Mouse (Mus musculus): ENCODE data around the gene Ppm1b. TPM values are rescaled to one million over a fixed set of nuclear protein-coding genes. Genes with fewer than 3 reads are reported as not detected.
"Not testable (repeated sequence)": the region's sequence is repeated elsewhere in the genome, so short reads cannot be mapped to it uniquely, and the experiment has no call there.

Ppm1b gene
- 91.7 and 95.1 TPM in 2 replicates for polyA plus RNA-seq (2015; fragmentation: Nextera tagmentation; extraction: Ambion mirVana)

DNA sequence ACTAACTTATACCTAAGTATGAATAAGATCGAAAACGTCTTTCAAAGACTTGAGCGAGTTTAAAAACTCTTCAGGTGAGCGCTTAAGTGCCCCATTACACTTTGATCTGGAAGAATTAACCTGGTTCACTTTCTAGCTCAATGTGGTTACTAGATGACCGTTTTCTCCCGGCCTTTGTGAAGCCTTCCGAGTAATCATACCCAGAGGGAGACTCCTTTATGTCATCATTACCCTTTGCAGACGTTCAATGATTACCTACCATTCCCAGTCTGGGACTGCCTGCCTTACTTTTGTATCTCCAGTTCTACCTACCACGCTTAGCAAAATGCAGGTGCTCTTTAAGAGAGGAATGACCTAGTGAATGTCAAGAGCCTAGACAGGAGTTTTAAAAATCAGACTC lies at the start of gene Ppm1b:
Ppm1b (plus strand) TSS at position 301 of the 400 bp plus-strand sequence.
- Histone ChIP-seq H3K4me1 (peaks cover 30% of the 10 kb centered on the region), H3K9me3 (no peaks in the 10 kb centered on the region), H3K36me3 (replicated peaks) (no peaks in the 10 kb centered on the region), H3K27me3 (replicated peaks) (no peaks in the 10 kb centered on the region), H3K27ac (peak within 1 kb of the TSS; percentile 98), H3K4me3 (peak within 1 kb of the TSS; percentile 100), H3K4me2 (peak within 1 kb of the TSS; percentile 63), H3K9ac (peak within 1 kb of the TSS; percentile 48)
- WGBS, result 36% methylated on average over 9 of the region's 9 CpGs
- ATAC-seq (replicated peaks), result no peak

DNA sequence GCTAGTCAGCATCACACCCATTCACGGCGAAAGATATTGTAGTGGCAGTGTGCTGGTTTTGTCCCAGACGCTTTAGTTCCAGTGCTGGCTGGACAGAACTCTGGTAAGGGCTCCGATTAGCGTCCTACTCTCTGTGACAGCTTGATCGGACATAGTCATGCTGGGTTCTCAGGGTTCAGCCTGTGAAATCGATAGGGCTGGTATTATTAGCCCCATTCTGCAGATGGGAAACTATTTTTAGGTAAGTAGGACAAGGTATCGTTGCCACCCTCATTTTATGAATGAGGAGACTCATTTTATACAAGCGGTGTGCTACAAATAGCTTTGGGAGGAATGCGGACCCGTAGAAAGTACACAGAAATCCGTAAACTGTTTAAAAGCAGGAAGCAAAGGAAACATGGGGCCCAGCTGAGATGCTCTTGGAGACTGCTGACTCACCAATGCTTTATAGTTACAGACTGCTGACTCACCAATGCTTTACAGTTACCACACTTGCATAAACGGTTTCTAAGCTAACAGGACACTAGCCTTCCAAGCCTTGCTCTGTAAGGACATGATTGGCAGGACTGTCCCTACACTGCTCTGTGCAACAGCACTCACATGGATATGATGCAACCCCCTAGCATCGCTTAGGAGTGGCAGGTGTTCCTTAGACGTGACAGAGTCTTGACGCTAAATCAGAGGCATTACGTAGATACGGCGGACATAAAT lies 34.7 kb upstream of the Ppm1b start:
- no peak overlapping the region for H3K27ac ChIP-seq
- no peaks in the 10 kb centered on the region for H3K9me3 ChIP-seq
- H3K4me2 ChIP-seq, result no peak overlapping the region
- H3K36me3 ChIP-seq (replicated peaks), result no peaks in the 10 kb centered on the region
- WGBS, result 87% methylated on average over 19 of the region's 19 CpGs
- H3K9ac ChIP-seq, result no peak overlapping the region
- no peaks in the 10 kb centered on the region for H3K4me1 ChIP-seq
- ATAC-seq (replicated peaks), result no peak
- H3K4me3 ChIP-seq, result no peak overlapping the region
- H3K27me3 ChIP-seq (replicated peaks), result no peaks in the 10 kb centered on the region

- Histone ChIP-seq H3K4me2 (no peak overlapping the region), H3K36me3 (replicated peaks) (no peaks in the 10 kb centered on the region), H3K9me3 (no peaks in the 10 kb centered on the region), H3K4me1 (no peaks in the 10 kb centered on the region), H3K27me3 (replicated peaks) (no peaks in the 10 kb centered on the region), H3K9ac (no peak overlapping the region), H3K27ac (no peak overlapping the region), H3K4me3 (no peak overlapping the region)
- 94% methylated on average over 5 of the region's 5 CpGs for WGBS
- no peak for ATAC-seq (replicated peaks)
These were observed 31.8 kb upstream of the Ppm1b start for GRCm38 (mm10) chr17:84924779-84925178.

- no peak overlapping the region for H3K9ac ChIP-seq
- no peaks in the 10 kb centered on the region for H3K4me1 ChIP-seq
- WGBS, result 38% methylated on average over 5 of the region's 5 CpGs
- H3K9me3 ChIP-seq, result no peaks in the 10 kb centered on the region
- no peaks in the 10 kb centered on the region for H3K27me3 ChIP-seq (replicated peaks)
- no peaks in the 10 kb centered on the region for H3K36me3 ChIP-seq (replicated peaks)
- no peak overlapping the region for H3K27ac ChIP-seq
- ATAC-seq (replicated peaks), result no peak
- no peak overlapping the region for H3K4me3 ChIP-seq
- no peak overlapping the region for H3K4me2 ChIP-seq
These were observed 30.3 kb upstream of the Ppm1b start for GRCm38 (mm10) chr17:84926233-84926632.

DNA sequence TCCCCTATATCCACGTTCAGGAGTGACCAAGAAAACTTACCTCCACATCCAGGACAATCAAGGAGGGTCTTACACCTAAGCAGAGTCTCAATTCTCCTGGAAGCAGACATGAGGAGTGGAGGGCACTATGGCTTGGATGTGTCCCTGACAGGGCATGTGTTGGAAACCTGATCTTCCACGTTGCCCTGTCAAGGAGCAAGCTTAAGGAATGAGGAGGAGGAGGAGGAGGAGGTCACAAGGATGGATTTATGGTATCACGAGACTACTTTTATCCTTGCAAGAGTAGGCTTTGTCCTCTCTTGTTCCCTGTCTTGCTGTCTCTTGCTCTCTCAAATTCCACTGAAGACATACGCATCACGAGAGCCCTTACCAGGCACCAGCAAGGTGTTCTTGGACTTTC lies 29.0 kb upstream of the Ppm1b start:
- ATAC-seq (replicated peaks), result no peak
- 66% methylated on average over 5 of the region's 5 CpGs for WGBS
- H3K27me3 ChIP-seq (replicated peaks), result no peaks in the 10 kb centered on the region

GRCm38 (mm10) chr17:84932943-84933342 lies 23.6 kb upstream of the Ppm1b start:
- H3K4me2 ChIP-seq, result no peak overlapping the region
- H3K27me3 ChIP-seq (replicated peaks), result no peaks in the 10 kb centered on the region
- no peak for ATAC-seq (replicated peaks)
- no peaks in the 10 kb centered on the region for H3K36me3 ChIP-seq (replicated peaks)
- H3K9ac ChIP-seq, result no peak overlapping the region
- H3K27ac ChIP-seq, result no peak overlapping the region
- no peak overlapping the region for H3K4me3 ChIP-seq
- H3K4me1 ChIP-seq, result no peaks in the 10 kb centered on the region
- 91% methylated on average over 7 of the region's 7 CpGs for WGBS
- H3K9me3 ChIP-seq, result no peaks in the 10 kb centered on the region

More for the DNA sequence above, 29.0 kb upstream of the Ppm1b start:
- no peaks in the 10 kb centered on the region for H3K36me3 ChIP-seq (replicated peaks)
- H3K9ac ChIP-seq, result no peak overlapping the region
- H3K4me1 ChIP-seq, result no peaks in the 10 kb centered on the region
- no peak overlapping the region for H3K4me3 ChIP-seq
- H3K4me2 ChIP-seq, result no peak overlapping the region
- H3K27ac ChIP-seq, result no peak overlapping the region
- no peaks in the 10 kb centered on the region for H3K9me3 ChIP-seq

- Histone ChIP-seq H3K4me2 (no peak overlapping the region), H3K9me3 (no peaks in the 10 kb centered on the region), H3K4me1 (no peaks in the 10 kb centered on the region), H3K4me3 (no peak overlapping the region), H3K9ac (no peak overlapping the region), H3K27ac (no peak overlapping the region), H3K27me3 (replicated peaks) (no peaks in the 10 kb centered on the region), H3K36me3 (replicated peaks) (no peaks in the 10 kb centered on the region)
- ATAC-seq (replicated peaks), result no peak
- WGBS, result 55% methylated on average over 5 of the region's 5 CpGs
These were observed 22.6 kb upstream of the Ppm1b start for GRCm38 (mm10) chr17:84933968-84934367.

DNA sequence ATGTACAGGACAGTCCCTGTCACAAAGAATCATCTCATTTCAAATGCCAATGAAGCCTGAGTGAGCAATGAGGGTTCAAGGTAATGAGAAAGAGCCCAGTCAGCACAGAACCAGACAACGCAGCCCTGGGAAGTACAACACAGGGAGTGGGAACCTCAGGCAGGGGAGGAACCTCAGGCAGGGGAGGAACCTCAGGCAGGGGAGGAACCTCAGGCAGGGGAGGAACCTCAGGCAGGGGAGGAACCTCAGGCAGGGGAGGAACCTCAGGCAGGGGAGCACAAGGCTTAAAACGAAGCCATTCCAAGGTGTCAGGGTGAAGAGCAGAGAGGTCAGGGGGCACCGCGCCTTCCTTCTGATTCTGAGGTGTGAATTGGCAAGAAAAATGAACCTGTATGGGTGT lies 20.9 kb upstream of the Ppm1b start:
- H3K36me3 ChIP-seq (replicated peaks); H3K9ac ChIP-seq; H3K4me2 ChIP-seq; H3K9me3 ChIP-seq; H3K4me1 ChIP-seq; H3K27me3 ChIP-seq (replicated peaks); ATAC-seq (replicated peaks); H3K4me3 ChIP-seq; H3K27ac ChIP-seq: not testable (repeated sequence)
- WGBS, result 75% methylated on average over 4 of the region's 4 CpGs

DNA sequence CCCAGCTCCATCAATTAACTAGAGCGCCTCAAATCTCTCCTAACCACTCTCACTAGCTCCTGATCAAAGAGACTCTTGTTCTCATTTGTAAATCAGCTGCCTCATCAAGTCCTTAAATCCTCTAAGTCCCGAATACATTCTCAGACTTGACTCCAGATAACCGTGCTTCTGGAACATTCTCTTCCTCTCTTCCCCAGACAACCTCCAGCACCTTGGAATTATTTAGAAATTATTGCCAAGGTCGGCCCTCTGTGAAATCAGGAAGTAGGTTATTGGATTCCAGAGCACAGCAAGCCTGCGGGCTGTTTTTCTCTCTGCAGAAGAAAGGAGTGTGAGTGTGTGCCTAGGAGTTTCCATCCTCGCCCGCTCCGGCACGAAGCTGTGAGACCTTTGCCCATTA lies 20.2 kb upstream of the Ppm1b start:
- H3K4me2 ChIP-seq, result no peak overlapping the region
- H3K9ac ChIP-seq, result no peak overlapping the region
- 65% methylated on average over 9 of the region's 9 CpGs for whole genome bisulfite sequencing
- H3K27me3 ChIP-seq (replicated peaks), result no peaks in the 10 kb centered on the region
- no peaks in the 10 kb centered on the region for H3K9me3 ChIP-seq
- no peaks in the 10 kb centered on the region for H3K36me3 ChIP-seq (replicated peaks)
- H3K4me3 ChIP-seq, result no peak overlapping the region
- no peak overlapping the region for H3K27ac ChIP-seq
- no peaks in the 10 kb centered on the region for H3K4me1 ChIP-seq
- ATAC-seq (replicated peaks), result no peak

DNA sequence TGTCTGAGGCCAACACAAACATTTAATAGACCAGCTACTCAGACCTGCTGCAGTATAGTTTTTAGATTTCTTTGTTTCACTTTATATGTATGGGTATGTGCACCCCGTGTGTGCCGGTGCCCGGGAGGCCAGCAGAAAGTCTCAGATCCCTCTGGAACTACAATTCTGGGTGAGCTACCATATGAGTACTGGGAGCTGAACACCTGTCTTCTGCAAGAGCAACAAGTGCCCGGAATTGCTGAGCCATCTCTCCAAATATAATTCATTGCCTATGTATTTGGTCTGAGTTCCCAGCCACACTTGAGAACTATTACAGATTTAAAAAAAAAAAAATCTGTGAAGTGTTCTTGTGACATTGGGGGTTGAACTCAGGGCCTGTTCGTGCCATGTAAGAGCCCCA lies 19.7 kb upstream of the Ppm1b start:
- no peak for ATAC-seq (replicated peaks)
- Histone ChIP-seq H3K4me1 (no peaks in the 10 kb centered on the region), H3K4me3 (no peak overlapping the region), H3K36me3 (replicated peaks) (no peaks in the 10 kb centered on the region), H3K9ac (no peak overlapping the region), H3K9me3 (no peaks in the 10 kb centered on the region), H3K4me2 (no peak overlapping the region), H3K27me3 (replicated peaks) (no peaks in the 10 kb centered on the region), H3K27ac (no peak overlapping the region)
- 90% methylated on average over 5 of the region's 5 CpGs for WGBS

DNA sequence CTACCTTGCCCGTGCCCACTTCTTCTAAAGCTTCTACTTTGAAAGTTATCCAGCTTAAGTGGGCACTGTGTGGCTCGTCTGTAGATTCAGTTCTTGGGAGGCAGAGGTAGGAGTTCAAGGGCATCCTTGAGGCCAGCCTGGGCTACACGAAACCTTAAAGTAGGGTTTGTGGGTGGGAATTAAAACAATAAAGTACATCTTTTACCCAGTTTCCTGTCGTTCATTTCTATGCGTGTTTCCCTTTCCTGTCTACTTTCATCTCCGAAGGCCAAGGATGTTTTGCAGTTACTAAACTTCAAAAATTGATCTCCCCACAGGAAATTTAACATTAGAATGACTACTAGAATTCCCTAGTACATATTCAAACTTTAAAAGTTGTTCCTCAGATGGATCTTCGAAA lies 19.3 kb upstream of the Ppm1b start:
- H3K4me3 ChIP-seq, result no peak overlapping the region
- no peak overlapping the region for H3K27ac ChIP-seq
- no peak for ATAC-seq (replicated peaks)
- H3K4me2 ChIP-seq, result no peak overlapping the region
- no peaks in the 10 kb centered on the region for H3K4me1 ChIP-seq
- H3K9ac ChIP-seq, result no peak overlapping the region
- 89% methylated on average over 7 of the region's 7 CpGs for WGBS
- H3K27me3 ChIP-seq (replicated peaks), result no peaks in the 10 kb centered on the region
- H3K9me3 ChIP-seq, result no peaks in the 10 kb centered on the region
- no peaks in the 10 kb centered on the region for H3K36me3 ChIP-seq (replicated peaks)

- Histone ChIP-seq H3K27ac (no peak overlapping the region), H3K4me1 (no peaks in the 10 kb centered on the region), H3K4me2 (no peak overlapping the region), H3K9ac (no peak overlapping the region), H3K9me3 (no peaks in the 10 kb centered on the region), H3K4me3 (no peak overlapping the region), H3K36me3 (replicated peaks) (no peaks in the 10 kb centered on the region), H3K27me3 (replicated peaks) (no peaks in the 10 kb centered on the region)
- ATAC-seq (replicated peaks), result no peak
- WGBS, result 94% methylated on average over 4 of the region's 4 CpGs
These were observed 18.3 kb upstream of the Ppm1b start for GRCm38 (mm10) chr17:84938215-84938614.

DNA sequence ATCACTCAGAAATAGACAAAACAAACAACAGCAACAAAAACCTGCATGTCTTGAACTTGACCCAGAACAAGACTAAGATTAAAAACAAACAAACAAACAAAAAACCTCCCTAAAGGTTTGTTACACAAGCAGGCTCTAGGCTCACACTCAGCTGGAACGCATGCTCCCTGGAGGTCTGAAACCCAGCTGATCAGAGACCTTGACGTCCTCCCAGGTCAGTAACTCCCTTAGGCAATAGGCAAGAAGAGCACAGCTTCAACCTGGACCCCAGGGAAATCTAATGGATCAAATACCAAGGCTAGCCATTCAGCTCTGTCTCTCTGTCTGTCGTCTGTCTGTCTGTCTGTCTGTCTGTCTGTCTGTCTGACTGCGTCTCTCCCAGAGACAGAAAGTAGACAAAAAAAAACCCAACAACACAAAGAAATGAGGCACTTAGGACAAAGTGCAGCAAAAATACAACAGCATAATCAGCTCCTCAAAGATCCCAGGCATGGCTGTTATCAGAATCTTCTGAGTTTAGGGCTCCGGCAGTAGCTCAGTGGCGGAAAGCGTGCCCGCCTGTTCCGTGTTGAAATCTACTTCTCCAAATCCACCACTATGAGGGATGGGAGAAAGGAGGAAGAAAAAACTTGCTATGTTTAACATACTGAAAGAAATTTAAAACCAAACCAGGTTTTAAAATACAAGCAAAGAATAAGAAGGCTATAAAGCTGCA lies 16.4 kb upstream of the Ppm1b start:
- WGBS, result 84% methylated on average over 9 of the region's 9 CpGs
- Histone ChIP-seq H3K4me1 (no peaks in the 10 kb centered on the region), H3K9me3 (no peaks in the 10 kb centered on the region), H3K9ac (no peak overlapping the region), H3K4me2 (no peak overlapping the region), H3K27ac (no peak overlapping the region), H3K36me3 (replicated peaks) (no peaks in the 10 kb centered on the region), H3K4me3 (no peak overlapping the region), H3K27me3 (replicated peaks) (no peaks in the 10 kb centered on the region)
- ATAC-seq (replicated peaks), result no peak
